Mouse (Mus musculus) heart, embryonic 11.5 days (tissue): ENCODE results near the gene Tk1. TPM values are rescaled to one million over a fixed set of nuclear protein-coding genes. Genes with fewer than 3 reads are reported as not detected.
A peak's percentile ranks its signal among the peaks of the same experiment; 100 is the strongest.
"Not testable (repeated sequence)": the region's sequence is repeated elsewhere in the genome, so short reads cannot be mapped to it uniquely, and the experiment has no call there.

ENCODE experiments used
- ATAC-seq: fragments of 200-750 bp; cut with Nextera tagmentation; replicated peaks from 2 replicates; pipeline ENCODE4 v1.8.0; 2017; ENCODE audit warnings: moderate library complexity; ENCODE audit not compliant: insufficient number of reproducible peaks, low FRiP score, low TSS enrichment
- H3K27ac ChIP-seq: fragments of 300-500 bp; sonication (generic); 2 replicates; pipeline ENCODE4 v1.5.1; 2014; ENCODE audit warnings: mild to moderate bottlenecking, low read depth, low read length
- H3K27me3 ChIP-seq: fragments of 300-500 bp; sonication (generic); 2 replicates; pipeline ENCODE4 v1.6.1; 2014; ENCODE audit warnings: mild to moderate bottlenecking, low read length, mixed read lengths; ENCODE audit not compliant: control insufficient read depth, insufficient read depth
- H3K36me3 ChIP-seq: fragments of 300-500 bp; sonication (generic); 2 replicates; pipeline ENCODE4 v1.6.1; 2014; ENCODE audit warnings: mild to moderate bottlenecking, low read length, moderate library complexity, mixed read lengths; ENCODE audit not compliant: control insufficient read depth, insufficient read depth
- H3K4me1 ChIP-seq: fragments of 300-500 bp; sonication (generic); 2 replicates; pipeline ENCODE4 v1.6.1; 2014; ENCODE audit warnings: low read length; ENCODE audit not compliant: control insufficient read depth, insufficient read depth
- H3K4me2 ChIP-seq: fragments of 300-500 bp; sonication (generic); 2 replicates; pipeline ENCODE4 v1.6.1; 2014; ENCODE audit warnings: mild to moderate bottlenecking, moderate library complexity
- H3K4me3 ChIP-seq: fragments of 300-500 bp; sonication (generic); 2 replicates; pipeline ENCODE4 v1.5.1; 2014; ENCODE audit warnings: low read depth, low read length
- H3K9ac ChIP-seq: fragments of 300-500 bp; sonication (generic); 2 replicates; pipeline ENCODE4 v1.6.1; 2014; ENCODE audit warnings: mild to moderate bottlenecking, low read depth, low read length, moderate library complexity
- H3K9me3 ChIP-seq: fragments of 300-500 bp; sonication (generic); replicated peaks from 2 replicates; pipeline ENCODE4 v1.6.1; 2016; ENCODE audit warnings: low read length; ENCODE audit not compliant: control insufficient read depth
- whole genome bisulfite sequencing: fragments of 180-500 bp; shearing (Covaris S2); extraction: QIAGEN DNeasy Blood & Tissue Kit; methylation state at CpG from one replicate; pipeline ENCODE4 v1.1.7; 2014; ENCODE audit not compliant: insufficient replicate concordance; 5-methylcytosine and 5-hydroxymethylcytosine counted together
- polyA plus RNA-seq: library from polyadenylated mRNA; unstranded; fragments of >200 nt; fragmentation: Nextera tagmentation; extraction: Ambion mirVana; gene quantifications from 2 replicates; pipeline ENCODE4 v1.2.1, GENCODE M21; 2014

The Tk1 gene
- polyA plus RNA-seq, 1 experiment from 2014 or later: 98.5 TPM

GRCm38 (mm10) chr11:117839021-117839420, 13.1 kb upstream of the Tk1 start:
- H3K27ac ChIP-seq: peak overlapping the region; percentile 46; the same call in 1 of the 2 replicates
- no peak overlapping the region for H3K4me3 ChIP-seq
- H3K36me3 ChIP-seq: no peaks in the 10 kb centered on the region
- no peaks in the 10 kb centered on the region for H3K27me3 ChIP-seq
- no peaks in the 10 kb centered on the region for H3K9me3 ChIP-seq
- 77% methylated on average over 1 of the region's 1 CpGs for WGBS
- no peak overlapping the region for H3K9ac ChIP-seq
- peak overlapping the region; percentile 14; the same call in 1 of the 2 replicates for H3K4me2 ChIP-seq
- peaks cover 5% of the 10 kb centered on the region; the same call in 1 of the 2 replicates for H3K4me1 ChIP-seq
- no peak for ATAC-seq

GRCm38 (mm10) chr11:117838572-117838971, 12.7 kb upstream of the Tk1 start:
- Histone ChIP-seq H3K27me3 (no peaks in the 10 kb centered on the region), H3K4me2 (peak overlapping the region; percentile 14; the same call in 1 of the 2 replicates), H3K4me1 (peaks cover 5% of the 10 kb centered on the region; the same call in 1 of the 2 replicates), H3K27ac (peak overlapping the region; percentile 46; the same call in 1 of the 2 replicates), H3K4me3 (no peak overlapping the region), H3K9ac (no peak overlapping the region), H3K9me3 (no peaks in the 10 kb centered on the region), H3K36me3 (no peaks in the 10 kb centered on the region)
- WGBS: 64% methylated on average over 2 of the region's 2 CpGs
- ATAC-seq: peak; percentile 70

GRCm38 (mm10) chr11:117836306-117836705, 10.4 kb upstream of the Tk1 start:
- no peaks in the 10 kb centered on the region for H3K27me3 ChIP-seq
- 0 out of 2 replicates have a peak overlapping the region, but pooled peaks have one; percentile 14 for H3K4me3 ChIP-seq
- peaks cover 13% of the 10 kb centered on the region for H3K4me1 ChIP-seq
- H3K9ac ChIP-seq: 0 out of 2 replicates have a peak overlapping the region, but pooled peaks have one; percentile 28
- no peaks in the 10 kb centered on the region for H3K36me3 ChIP-seq
- 0 out of 2 replicates have a peak overlapping the region, but pooled peaks have one; percentile 15 for H3K27ac ChIP-seq
- ATAC-seq: no peak
- H3K9me3 ChIP-seq: no peaks in the 10 kb centered on the region
- 19% methylated on average over 13 of the region's 13 CpGs for WGBS
- peak overlapping the region; percentile 54 for H3K4me2 ChIP-seq

- Histone ChIP-seq H3K4me3 (no peak overlapping the region), H3K4me1 (peaks cover 28% of the 10 kb centered on the region), H3K27ac (no peak overlapping the region), H3K27me3 (no peaks in the 10 kb centered on the region), H3K9ac (no peak overlapping the region), H3K4me2 (no peak overlapping the region), H3K9me3 (no peaks in the 10 kb centered on the region), H3K36me3 (no peaks in the 10 kb centered on the region)
- no peak for ATAC-seq
- 91% methylated on average over 8 of the region's 8 CpGs for WGBS
Measured at GRCm38 (mm10) chr11:117834086-117834485, 8.2 kb upstream of the Tk1 start.

- H3K9me3 ChIP-seq, H3K4me2 ChIP-seq, ATAC-seq, H3K4me3 ChIP-seq, H3K36me3 ChIP-seq, H3K27ac ChIP-seq, H3K27me3 ChIP-seq, H3K9ac ChIP-seq: not testable (repeated sequence)
- WGBS: 87% methylated on average over 4 of the region's 6 CpGs
- peaks cover 32% of the 10 kb centered on the region for H3K4me1 ChIP-seq
Measured at GRCm38 (mm10) chr11:117833509-117833908, 7.6 kb upstream of the Tk1 start.

- ATAC-seq: peak; percentile 40
- Histone ChIP-seq H3K27ac (peak overlapping the region; percentile 54; the same call in 1 of the 2 replicates), H3K9me3 (no peaks in the 10 kb centered on the region), H3K27me3 (no peaks in the 10 kb centered on the region), H3K4me2 (peak overlapping the region; percentile 64), H3K4me1 (peaks cover 43% of the 10 kb centered on the region), H3K4me3 (peak overlapping the region; percentile 28), H3K36me3 (no peaks in the 10 kb centered on the region), H3K9ac (0 out of 2 replicates have a peak overlapping the region, but pooled peaks have one; percentile 22)
- whole genome bisulfite sequencing: 16% methylated on average over 28 of the region's 28 CpGs
Measured at GRCm38 (mm10) chr11:117832086-117832969, 6.4 kb upstream of the Tk1 start.

- 50% methylated on average over 9 of the region's 9 CpGs for WGBS
- ATAC-seq: no peak
Measured at GRCm38 (mm10) chr11:117830401-117830800, 4.5 kb upstream of the Tk1 start.

GRCm38 (mm10) chr11:117829671-117830215, 3.9 kb upstream of the Tk1 start:
- Histone ChIP-seq H3K4me1 (peaks cover 59% of the 10 kb centered on the region), H3K27ac (peak overlapping the region; percentile 97), H3K36me3 (no peaks in the 10 kb centered on the region), H3K9me3 (no peaks in the 10 kb centered on the region), H3K9ac (0 out of 2 replicates have a peak overlapping the region, but pooled peaks have one; percentile 6), H3K27me3 (no peaks in the 10 kb centered on the region), H3K4me3 (no peak overlapping the region), H3K4me2 (no peak overlapping the region)
- ATAC-seq: no peak
- WGBS: 59% methylated on average over 2 of the region's 2 CpGs

More at GRCm38 (mm10) chr11:117830401-117830800, 4.5 kb upstream of the Tk1 start:
- Histone ChIP-seq H3K4me1 (peaks cover 57% of the 10 kb centered on the region), H3K36me3 (no peaks in the 10 kb centered on the region), H3K9ac (no peak overlapping the region), H3K27ac (peak overlapping the region; percentile 97), H3K4me2 (no peak overlapping the region), H3K4me3 (no peak overlapping the region), H3K27me3 (no peaks in the 10 kb centered on the region), H3K9me3 (no peaks in the 10 kb centered on the region)
